Mouse (Mus musculus): ENCODE measurements around the gene Vapb.

The Vapb gene

DNA sequence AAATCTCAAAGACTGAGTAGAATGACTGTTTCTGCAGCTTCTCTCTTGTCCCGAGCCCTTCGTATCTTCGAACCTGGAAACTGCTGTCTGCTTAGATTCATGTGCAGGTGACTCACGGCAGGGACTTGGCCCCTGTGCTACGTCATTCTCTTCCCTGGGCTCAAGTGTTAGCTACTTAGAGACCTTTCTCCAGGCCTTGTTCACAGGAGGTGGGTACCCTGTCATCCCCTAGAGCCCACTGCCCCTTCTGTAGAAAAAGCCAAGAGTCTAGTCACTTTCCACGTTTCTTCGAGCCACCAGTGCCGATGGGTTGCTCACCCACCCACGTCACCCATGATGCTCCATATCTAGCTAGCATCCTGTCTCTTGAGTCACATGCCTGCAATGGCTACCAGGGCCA is 89.9 kb downstream of the Vapb start:
- no peak for DNase-seq (ENCODE audit: extremely low read depth, low read depth, low spot score)

DNA sequence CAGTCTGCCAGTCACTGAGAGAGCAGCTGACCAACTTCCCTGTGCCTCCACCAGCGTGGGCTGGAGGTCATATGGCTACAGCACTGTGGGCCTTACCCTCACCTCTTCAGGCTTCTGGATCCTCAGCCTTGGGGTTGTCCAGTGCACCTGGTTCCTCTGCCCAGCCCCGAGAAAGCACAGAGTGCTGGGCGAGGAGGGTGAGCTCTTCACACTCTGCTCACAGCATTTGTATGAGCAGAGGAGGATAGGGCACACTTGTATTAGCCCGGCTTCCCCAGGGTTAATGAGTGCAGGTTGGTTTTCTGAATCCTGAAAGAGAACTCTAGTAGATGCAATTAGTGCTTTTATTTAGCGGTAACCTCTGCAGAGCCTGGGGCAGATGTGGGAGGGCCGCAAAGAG is 90.8 kb downstream of the Vapb start:
- no peak for DNase-seq (ENCODE audit: extremely low read depth, low read depth, low spot score)

GRCm38 (mm10) chr2:173832828-173833492 is 95.6 kb downstream of the Vapb start:
- DNase-seq (ENCODE audit: extremely low read depth, low read depth, low spot score) = no peak
